Mouse (Mus musculus) retina, postnatal 7 days (tissue): ENCODE results near the gene Tenm2.

Experiments
- DNase-seq: peaks from one replicate; pipeline ENCODE4 v3.0.0-alpha.2; 2012; ENCODE audit warnings: low read depth, low spot score

The Tenm2 gene

GRCm38 (mm10) chr11:36604272-36604671 lies 631.5 kb downstream of the Tenm2 start:
- no peak for DNase-seq

- DNase-seq = no peak
Measured at GRCm38 (mm10) chr11:36592471-36592870, 643.3 kb downstream of the Tenm2 start.

GRCm38 (mm10) chr11:36566146-36566545 lies 669.6 kb downstream of the Tenm2 start:
- DNase-seq = no peak

GRCm38 (mm10) chr11:36562851-36563250 lies 672.9 kb downstream of the Tenm2 start:
- DNase-seq = no peak

GRCm38 (mm10) chr11:36560785-36561548 lies 674.8 kb downstream of the Tenm2 start:
- DNase-seq = no peak

- no peak for DNase-seq
Measured at GRCm38 (mm10) chr11:36557316-36557715, 678.4 kb downstream of the Tenm2 start.

GRCm38 (mm10) chr11:36553286-36553685 lies 682.5 kb downstream of the Tenm2 start:
- no peak for DNase-seq

GRCm38 (mm10) chr11:36550649-36551048 lies 685.1 kb downstream of the Tenm2 start:
- no peak for DNase-seq

- no peak for DNase-seq
Measured at GRCm38 (mm10) chr11:36549398-36550139, 686.2 kb downstream of the Tenm2 start.

- DNase-seq = no peak
Measured at GRCm38 (mm10) chr11:36548139-36548538, 687.6 kb downstream of the Tenm2 start.

- DNase-seq = no peak
Measured at GRCm38 (mm10) chr11:36538144-36538543, 697.6 kb downstream of the Tenm2 start.

- no peak for DNase-seq
Measured at GRCm38 (mm10) chr11:36537573-36538133, 698.1 kb downstream of the Tenm2 start.

- no peak for DNase-seq
Measured at GRCm38 (mm10) chr11:36535591-36535990, 700.2 kb downstream of the Tenm2 start.

GRCm38 (mm10) chr11:36531614-36532013 lies 704.1 kb downstream of the Tenm2 start:
- DNase-seq = no peak

- no peak for DNase-seq
Measured at GRCm38 (mm10) chr11:36527509-36527908, 708.3 kb downstream of the Tenm2 start.

- DNase-seq = peak; percentile 70
Measured at GRCm38 (mm10) chr11:36526381-36526780, 709.4 kb downstream of the Tenm2 start.

GRCm38 (mm10) chr11:36512468-36512867 lies 723.3 kb downstream of the Tenm2 start:
- no peak for DNase-seq

GRCm38 (mm10) chr11:36508312-36508711 lies 727.5 kb downstream of the Tenm2 start:
- no peak for DNase-seq

- no peak for DNase-seq
Measured at GRCm38 (mm10) chr11:36494898-36495548, 740.7 kb downstream of the Tenm2 start.

- no peak for DNase-seq
Measured at GRCm38 (mm10) chr11:36492274-36492673, 743.5 kb downstream of the Tenm2 start.

- no peak for DNase-seq
Measured at GRCm38 (mm10) chr11:36490085-36490484, 745.7 kb downstream of the Tenm2 start.

GRCm38 (mm10) chr11:36488666-36489065 lies 747.1 kb downstream of the Tenm2 start:
- DNase-seq = no peak
